Mouse (Mus musculus) forebrain, embryonic 12.5 days (tissue): ENCODE data around the gene Armcx4. TPM values are rescaled to one million over a fixed set of nuclear protein-coding genes. Genes with fewer than 3 reads are reported as not detected.

ENCODE experiments used
- polyA plus RNA-seq: library from polyadenylated mRNA; unstranded; fragments of >200 nt; fragmentation: Nextera tagmentation; extraction: Ambion mirVana; gene quantifications from 2 replicates; pipeline ENCODE4 v1.2.1, GENCODE M21; 2016

Gene Armcx4
- polyA plus RNA-seq, 1 experiment from 2014 or later = 10.8 TPM

Other genes starting within 250 kb of the Armcx4 start
- not detected in 2 replicates for gene Taf7l, start 210.0 kb upstream of the Armcx4 start, polyA plus RNA-seq
- gene Timm8a1, start 144.7 kb upstream of the Armcx4 start, polyA plus RNA-seq = 60.6 and 62.7 TPM in 2 replicates
- gene Btk, start 102.9 kb upstream of the Armcx4 start, polyA plus RNA-seq = 0.57 and 0.87 TPM in 2 replicates
- gene Rpl36a, start 100.9 kb upstream of the Armcx4 start, polyA plus RNA-seq = 298 and 303 TPM in 2 replicates
- 3.6 and 4.4 TPM in 2 replicates for gene Gla, start 85.4 kb upstream of the Armcx4 start, polyA plus RNA-seq
- gene Hnrnph2, start 85.3 kb upstream of the Armcx4 start, polyA plus RNA-seq = 213 and 222 TPM in 2 replicates
- 61.8 and 64.7 TPM in 2 replicates for gene Armcx1, start 31.4 kb downstream of the Armcx4 start, polyA plus RNA-seq
- gene Armcx6, start 64.9 kb downstream of the Armcx4 start, polyA plus RNA-seq = 21.9 and 23.6 TPM in 2 replicates
- 72.7 and 72.9 TPM in 2 replicates for gene Armcx3, start 70.1 kb downstream of the Armcx4 start, polyA plus RNA-seq
- 72.8 and 77.5 TPM in 2 replicates for gene Armcx2, start 122.7 kb downstream of the Armcx4 start, polyA plus RNA-seq